Mouse (Mus musculus): ENCODE data around the gene Cobll1. TPM values are rescaled to one million over a fixed set of nuclear protein-coding genes. Genes with fewer than 3 reads are reported as not detected.

The Cobll1 gene
- polyA plus RNA-seq, 1 experiment: 14.0 TPM

DNA sequence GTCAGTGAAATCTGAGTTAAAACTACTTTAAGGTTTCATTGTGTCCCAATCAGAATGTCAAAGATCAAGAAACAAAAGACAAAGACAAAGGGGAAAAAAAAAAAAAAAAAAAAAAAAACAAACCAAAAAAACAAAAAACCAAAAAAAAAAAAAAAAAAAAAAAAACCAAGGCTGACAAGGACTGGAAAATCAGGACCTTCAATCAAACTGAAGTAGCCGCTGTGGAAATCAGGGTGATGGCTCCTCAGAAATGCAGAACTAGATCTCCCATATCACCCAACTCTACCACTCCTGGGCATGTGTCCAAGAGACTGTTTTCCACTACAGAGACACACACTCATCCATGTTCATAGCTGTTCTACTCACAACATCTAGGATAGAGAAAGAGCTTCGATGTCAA, 185.4 kb downstream of the Cobll1 start:
- Histone ChIP-seq H3K4me1 (ENCODE audit: control insufficient read depth, insufficient read depth, low read length) (no peaks in the 10 kb centered on the region), H3K4me3 (replicated peaks; ENCODE audit: extremely low read depth, low read depth, low read length) (no peak overlapping the region)
- DNase-seq: no peak
- WGBS: 93% methylated on average over 2 of the region's 2 CpGs
- no peak for TF ChIP-seq POLR2A (IDR thresholded peaks at IDR 0.05; ENCODE audit: borderline replicate concordance, extremely low read depth, low read depth, low read length)
- no peak for TF ChIP-seq CTCF (IDR thresholded peaks at IDR 0.05; ENCODE audit: insufficient read depth, low read length)

DNA sequence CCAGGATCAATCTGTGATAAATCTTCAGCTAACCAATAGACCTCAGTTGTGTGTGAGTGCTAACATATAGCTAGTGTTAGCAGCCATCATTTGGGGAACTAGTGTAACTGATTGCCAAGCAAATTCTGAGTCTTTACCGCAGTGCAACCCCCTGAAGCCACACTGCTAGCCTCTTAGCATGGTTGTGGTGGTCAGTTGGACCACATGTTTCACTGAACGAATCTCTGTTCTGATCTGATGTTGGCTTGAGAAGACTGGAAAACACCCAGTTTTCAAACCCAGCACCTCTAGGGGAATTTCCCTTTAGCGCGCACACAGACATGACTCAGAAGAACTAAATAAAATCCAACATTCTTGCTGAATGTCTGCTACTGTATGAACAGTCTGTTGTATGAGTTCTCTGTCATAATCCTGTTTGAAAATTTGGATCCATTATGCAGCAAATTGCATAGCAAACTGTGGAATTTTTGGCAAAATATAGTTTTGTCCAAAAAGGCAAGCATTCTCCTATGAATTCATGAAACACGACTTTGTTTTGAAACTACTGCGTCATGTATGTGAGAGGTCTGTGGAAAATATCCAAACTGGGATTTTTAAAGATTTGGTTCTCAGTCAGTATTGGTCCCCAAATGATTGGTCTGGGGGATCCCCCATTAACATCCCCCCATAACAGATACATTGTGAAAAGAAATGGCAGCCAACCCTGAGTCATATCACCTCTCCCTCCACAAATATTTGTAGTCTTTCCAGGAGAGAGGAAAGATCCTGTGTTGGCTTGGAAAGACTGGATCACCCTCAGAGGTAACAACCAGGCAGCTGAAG, 186.8 kb downstream of the Cobll1 start:
- Histone ChIP-seq H3K4me1 (ENCODE audit: control insufficient read depth, insufficient read depth, low read length) (no peaks in the 10 kb centered on the region), H3K4me3 (replicated peaks; ENCODE audit: extremely low read depth, low read depth, low read length) (no peak overlapping the region)
- TF ChIP-seq POLR2A (IDR thresholded peaks at IDR 0.05; ENCODE audit: borderline replicate concordance, extremely low read depth, low read depth, low read length) (no peak), CTCF (IDR thresholded peaks at IDR 0.05; ENCODE audit: insufficient read depth, low read length) (no peak)
- WGBS: 88% methylated on average over 6 of the region's 6 CpGs
- DNase-seq: no peak

GRCm38 (mm10) chr2:65050776-65051175, 188.4 kb downstream of the Cobll1 start:
- 83% methylated on average over 3 of the region's 3 CpGs for WGBS
- DNase-seq: no peak
- no peak overlapping the region for H3K4me3 ChIP-seq (replicated peaks; ENCODE audit: extremely low read depth, low read depth, low read length)
- H3K4me1 ChIP-seq (ENCODE audit: control insufficient read depth, insufficient read depth, low read length): no peaks in the 10 kb centered on the region
- no peak for TF ChIP-seq POLR2A (IDR thresholded peaks at IDR 0.05; ENCODE audit: borderline replicate concordance, extremely low read depth, low read depth, low read length)
- no peak for TF ChIP-seq CTCF (IDR thresholded peaks at IDR 0.05; ENCODE audit: insufficient read depth, low read length)

DNA sequence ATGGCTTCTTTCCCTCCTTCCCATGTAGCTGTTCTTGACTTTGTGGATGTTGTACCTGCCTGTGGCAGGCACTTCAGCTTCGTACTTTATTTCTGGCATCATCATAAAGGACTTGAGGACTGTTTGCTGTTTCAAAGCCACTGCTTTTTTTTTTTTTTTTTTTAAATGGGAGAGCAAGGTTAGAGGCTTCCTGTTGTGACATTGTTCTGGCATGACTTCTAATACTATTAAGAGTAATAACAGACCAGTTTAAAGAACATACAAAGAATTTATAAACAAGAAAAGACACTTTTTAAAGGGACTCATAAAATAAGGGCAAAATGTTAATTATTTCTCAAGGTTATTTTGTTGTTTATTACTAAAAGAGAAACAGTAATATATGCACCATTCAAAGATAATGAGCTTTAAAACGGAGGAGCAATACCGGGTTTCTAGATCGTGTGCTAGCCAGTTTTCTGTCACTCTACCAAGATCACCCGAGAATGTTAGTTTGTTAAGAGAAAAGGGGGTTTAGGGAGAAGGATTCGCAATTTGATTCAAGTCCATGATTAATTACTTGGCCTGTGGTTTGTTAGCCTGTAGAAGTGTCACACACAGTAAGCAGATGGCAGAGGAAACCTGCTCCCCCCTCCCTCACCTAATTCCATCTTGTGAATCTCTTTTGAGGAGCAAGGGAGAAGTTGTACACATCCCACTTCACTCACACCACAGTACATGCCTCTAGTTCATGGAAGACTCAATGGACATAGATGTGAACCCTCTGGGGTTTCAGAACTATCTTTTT, 190.8 kb downstream of the Cobll1 start:
- DNase-seq: no peak
- no peaks in the 10 kb centered on the region for H3K4me1 ChIP-seq (ENCODE audit: control insufficient read depth, insufficient read depth, low read length)
- no peak overlapping the region for H3K4me3 ChIP-seq (replicated peaks; ENCODE audit: extremely low read depth, low read depth, low read length)
- 37% methylated on average over 6 of the region's 6 CpGs for WGBS
- TF ChIP-seq POLR2A (IDR thresholded peaks at IDR 0.05; ENCODE audit: borderline replicate concordance, extremely low read depth, low read depth, low read length) (no peak), CTCF (IDR thresholded peaks at IDR 0.05; ENCODE audit: insufficient read depth, low read length) (no peak)

Other genes starting within 250 kb of the Cobll1 start
- 22.2 and 32.5 TPM in 2 replicates for gene Grb14, start 214.4 kb downstream of the Cobll1 start, polyA plus RNA-seq (2012; rRNA removed)
- 0.62 and 1.2 TPM in 2 replicates for gene Slc38a11, start 124.6 kb upstream of the Cobll1 start, polyA plus RNA-seq (2012; rRNA removed)

Data from lung, adult 2 months (tissue).